Mouse (Mus musculus) testis, postnatal 14 days (tissue): Measurements from ENCODE around the gene Cnnm1.
A peak's percentile ranks its signal among the peaks of the same experiment; 100 is the strongest.
"Not testable (repeated sequence)": the region's sequence is repeated elsewhere in the genome, so short reads cannot be mapped to it uniquely, and the experiment has no call there.

Experiments used
- DNase-seq: peaks from one replicate; pipeline ENCODE4 v3.0.0; 2021; ENCODE audit warnings: low spot score

Cnnm1 gene

GRCm38 (mm10) chr19:43465601-43466255 lies 25.5 kb downstream of the Cnnm1 start:
- no peak for DNase-seq

DNA sequence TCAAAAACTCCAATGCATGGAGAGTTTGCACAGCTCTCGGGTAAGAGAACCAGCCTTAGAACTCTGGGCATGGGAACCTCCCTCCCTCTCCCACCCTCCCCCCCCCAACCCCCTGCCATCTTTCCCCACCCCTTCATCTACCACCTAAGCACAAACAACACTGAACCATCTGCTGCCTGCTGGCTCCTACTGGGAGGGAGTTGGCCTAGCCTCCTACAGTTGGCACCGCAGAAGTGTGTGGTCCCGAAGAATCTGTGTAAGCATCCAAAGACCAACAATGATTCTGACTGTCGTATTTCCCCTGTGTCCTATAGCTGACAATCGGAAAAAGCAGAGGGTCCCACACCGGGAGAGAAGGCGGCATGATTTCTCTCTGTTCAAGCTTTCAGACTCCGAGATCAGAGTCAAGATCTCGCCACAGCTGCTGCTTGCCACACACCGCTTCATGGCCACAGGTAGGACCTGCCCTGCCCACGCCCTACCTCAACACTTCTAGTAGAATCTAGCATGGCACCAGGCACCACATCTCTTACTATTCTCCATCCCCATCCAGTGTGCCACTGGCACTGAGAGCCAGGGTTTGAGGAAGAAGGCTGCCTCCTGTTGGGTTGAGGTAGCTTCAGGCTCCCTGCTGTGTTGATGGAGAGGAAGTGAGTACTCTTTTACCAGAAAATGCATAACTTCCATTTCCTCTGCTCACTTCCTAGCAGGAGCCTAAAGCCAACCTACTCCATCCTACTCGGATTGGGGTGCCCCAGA lies 27.9 kb downstream of the Cnnm1 start:
- no peak for DNase-seq

- no peak for DNase-seq
Measured at GRCm38 (mm10) chr19:43469333-43469732, 29.1 kb downstream of the Cnnm1 start.

DNA sequence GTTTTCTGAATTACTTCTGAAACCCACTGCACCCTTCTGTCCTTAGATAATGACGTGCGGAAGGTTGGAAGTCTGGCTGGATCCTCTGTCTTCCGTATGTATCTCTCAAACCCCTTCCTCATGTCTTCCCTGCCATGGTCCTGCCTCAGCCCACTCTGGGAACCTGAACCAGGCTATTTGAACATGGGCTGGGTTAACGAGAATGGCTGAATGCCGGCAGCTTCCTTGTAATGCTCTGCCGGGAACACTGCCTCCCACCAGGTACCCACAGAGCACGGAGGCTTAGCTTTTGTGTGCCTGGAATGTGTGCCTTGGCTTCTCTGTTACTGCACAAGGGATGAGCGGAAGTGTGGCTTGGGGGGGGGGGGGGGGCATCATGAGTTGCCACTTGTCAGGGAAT lies 32.1 kb downstream of the Cnnm1 start:
- DNase-seq, result no peak

DNA sequence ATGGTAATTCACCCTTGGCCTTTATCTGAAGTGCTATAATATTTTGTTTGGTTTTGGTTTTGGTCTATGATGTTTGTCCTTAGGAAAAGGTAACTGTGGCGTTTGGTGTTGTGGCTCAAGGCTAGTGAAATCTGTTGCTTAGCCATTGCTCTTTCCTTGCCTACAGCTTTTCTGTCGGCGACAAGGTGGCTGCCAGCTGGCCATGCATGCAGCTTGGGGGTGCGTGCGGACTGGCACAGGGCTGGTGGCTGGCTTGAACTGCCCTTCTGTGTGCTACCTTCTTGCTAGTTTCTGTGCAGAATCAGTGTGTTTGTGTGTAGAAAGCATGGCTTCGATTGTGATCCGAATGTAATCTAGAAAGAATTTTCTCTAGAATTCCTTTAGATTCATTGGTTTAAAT lies 32.5 kb downstream of the Cnnm1 start:
- DNase-seq, result no peak

DNA sequence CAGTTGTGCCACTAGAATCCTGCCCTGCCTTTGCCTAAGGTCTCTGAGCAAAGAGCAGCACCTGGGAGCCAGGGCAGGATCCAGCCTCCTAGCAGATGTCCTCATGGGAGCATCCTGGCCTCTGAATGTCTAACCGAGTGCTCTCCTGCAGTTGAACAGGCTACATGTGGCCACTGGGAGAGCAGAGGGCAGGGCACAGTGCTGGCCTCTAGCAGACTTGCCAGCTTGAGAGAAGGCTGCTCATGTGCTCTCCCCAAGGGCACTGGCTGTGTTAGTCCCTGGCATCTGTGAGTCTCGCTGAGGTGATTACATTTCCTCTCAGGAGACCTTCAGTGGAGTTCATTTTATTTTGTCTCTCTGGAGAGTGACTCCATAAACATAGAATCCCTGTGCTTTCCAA lies 35.4 kb downstream of the Cnnm1 start:
- DNase-seq, result no peak

DNA sequence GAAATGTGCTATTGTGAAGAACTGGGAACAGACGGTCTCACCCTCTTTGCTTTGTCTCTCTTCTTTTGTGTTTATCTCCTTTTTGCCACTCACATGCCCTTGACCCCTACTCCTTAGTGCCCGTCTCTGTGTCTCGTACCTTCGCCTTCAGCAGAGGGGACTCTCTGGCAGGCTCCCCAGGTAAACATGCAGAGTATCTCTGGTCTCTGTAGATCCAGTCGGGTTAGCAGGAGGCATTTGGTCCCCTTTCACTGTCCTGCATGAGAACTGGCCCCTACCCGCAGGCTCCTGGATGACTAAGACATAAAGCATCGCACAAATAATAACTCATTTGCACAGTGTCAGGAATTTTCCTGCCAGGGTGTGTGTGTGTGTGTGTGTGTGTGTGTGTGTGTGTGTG lies 35.8 kb downstream of the Cnnm1 start:
- no peak for DNase-seq

GRCm38 (mm10) chr19:43477436-43477835 lies 37.2 kb downstream of the Cnnm1 start:
- no peak for DNase-seq

GRCm38 (mm10) chr19:43478891-43479290 lies 38.7 kb downstream of the Cnnm1 start:
- DNase-seq, result peak; percentile 43

- no peak for DNase-seq
Measured at GRCm38 (mm10) chr19:43479431-43479830, 39.2 kb downstream of the Cnnm1 start.

DNA sequence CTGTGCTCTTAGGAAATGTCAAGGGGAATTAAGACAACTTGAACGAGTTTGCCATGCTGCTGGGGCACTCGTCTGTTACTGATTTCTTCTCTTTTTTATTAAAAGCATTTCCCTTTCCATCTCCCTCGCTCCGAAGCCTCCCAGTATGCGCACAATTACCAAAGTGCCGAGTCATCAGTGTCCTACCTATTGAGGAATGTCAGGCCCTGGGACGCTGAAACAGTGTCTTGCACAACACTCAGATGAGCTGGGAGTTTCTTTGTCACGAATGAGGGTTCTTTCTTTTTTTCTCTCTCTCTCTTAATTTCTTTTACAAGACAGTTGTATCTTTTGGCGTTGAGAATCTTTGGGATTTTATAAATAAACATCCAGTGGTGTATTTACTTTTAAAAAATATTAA lies 40.3 kb downstream of the Cnnm1 start:
- no peak for DNase-seq

DNA sequence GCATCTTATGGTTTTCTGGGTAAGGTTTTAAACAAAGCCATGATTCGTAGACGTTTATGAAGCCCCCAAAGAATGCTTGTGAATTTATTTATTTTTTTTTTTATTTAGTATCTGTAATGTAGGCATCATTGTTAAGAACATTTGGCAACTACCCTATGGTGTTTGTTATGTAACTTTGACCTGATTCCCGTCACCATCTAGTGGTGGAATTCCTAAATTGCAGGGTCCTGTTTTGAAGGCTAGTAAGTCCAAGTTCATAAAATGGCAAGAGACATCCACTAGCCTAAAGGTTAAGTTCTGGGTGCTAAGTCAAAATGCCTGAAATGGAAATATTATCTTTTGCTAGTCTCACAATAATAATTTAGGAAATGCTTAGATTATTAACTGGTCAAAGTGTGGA lies 47.2 kb downstream of the Cnnm1 start:
- DNase-seq, result no peak

DNA sequence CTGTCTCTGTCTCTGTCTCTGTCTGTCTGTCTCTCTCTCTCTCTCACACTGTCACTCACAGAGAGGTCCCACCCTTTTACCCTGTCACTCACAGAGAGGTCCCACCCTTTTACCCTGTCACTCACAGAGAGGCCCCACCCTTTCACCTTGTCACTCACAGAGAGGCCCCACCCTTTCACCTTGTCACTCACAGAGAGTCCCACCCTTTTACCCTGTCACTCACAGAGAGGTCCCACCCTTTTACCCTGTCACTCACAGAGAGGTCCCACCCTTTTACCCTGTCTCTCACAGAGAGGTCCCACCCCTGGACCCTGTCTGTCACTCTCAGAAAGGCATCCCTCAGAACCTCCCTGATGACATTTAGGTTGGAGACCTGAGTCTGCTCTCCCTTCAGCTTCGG lies 53.1 kb downstream of the Cnnm1 start:
- not testable (repeated sequence) for DNase-seq

DNA sequence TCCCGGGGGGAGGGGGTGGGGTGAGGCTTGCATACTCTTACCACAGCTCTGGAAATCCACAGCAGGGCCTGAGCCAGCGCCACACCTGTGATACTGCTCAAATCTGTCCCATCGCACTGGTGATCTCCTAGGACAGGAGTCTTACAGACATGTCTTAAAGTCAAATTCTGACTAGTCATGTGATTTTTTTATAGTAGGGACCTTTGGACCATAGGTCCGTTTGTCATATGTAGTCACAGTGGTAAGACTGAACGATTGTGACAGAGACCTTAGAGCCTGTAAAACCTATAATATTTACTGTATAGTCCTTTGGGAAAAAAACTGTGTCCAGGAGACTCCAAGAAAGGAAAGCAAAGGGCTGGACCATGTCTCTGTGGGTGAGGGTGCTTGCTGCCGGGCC lies 53.6 kb downstream of the Cnnm1 start:
- DNase-seq, result no peak

DNA sequence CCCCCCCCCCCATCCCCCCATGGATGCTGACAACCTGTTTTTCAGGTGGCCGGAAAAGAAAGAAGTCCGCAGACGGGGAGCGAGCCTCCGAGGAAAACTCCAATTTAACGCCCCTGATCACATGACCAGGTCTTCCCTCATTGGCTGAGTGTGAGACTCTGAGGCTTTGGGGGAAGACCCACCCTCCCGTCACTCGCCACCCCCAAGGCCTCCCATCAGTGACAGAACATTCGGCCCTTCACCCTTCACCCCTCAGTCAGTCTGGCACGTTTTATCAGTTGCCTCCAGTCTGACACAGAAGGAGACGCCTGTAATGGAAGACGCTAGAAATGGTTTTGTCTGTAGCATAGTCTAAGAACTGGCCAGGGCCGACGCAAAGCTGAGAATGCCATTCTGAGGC lies 54.7 kb downstream of the Cnnm1 start:
- no peak for DNase-seq

DNA sequence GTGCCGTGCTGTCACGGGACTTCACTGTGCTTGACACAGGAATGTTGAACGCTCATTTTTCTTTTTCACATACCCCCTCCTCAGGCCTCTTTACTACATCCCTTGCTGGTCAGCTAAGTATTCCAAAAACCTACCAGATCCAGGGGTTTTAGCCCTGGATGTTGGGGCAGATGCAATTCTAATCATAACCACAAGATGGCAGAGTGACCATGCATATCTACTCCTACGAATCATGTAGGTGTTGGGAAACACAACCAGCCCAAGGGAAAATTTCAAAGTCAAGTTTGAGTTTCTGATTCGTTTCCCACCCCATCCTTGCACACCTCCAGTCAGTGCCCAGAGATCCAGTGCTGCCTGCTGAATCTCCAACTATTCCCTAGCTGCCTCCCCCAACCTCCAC lies 55.6 kb downstream of the Cnnm1 start:
- DNase-seq, result no peak

DNA sequence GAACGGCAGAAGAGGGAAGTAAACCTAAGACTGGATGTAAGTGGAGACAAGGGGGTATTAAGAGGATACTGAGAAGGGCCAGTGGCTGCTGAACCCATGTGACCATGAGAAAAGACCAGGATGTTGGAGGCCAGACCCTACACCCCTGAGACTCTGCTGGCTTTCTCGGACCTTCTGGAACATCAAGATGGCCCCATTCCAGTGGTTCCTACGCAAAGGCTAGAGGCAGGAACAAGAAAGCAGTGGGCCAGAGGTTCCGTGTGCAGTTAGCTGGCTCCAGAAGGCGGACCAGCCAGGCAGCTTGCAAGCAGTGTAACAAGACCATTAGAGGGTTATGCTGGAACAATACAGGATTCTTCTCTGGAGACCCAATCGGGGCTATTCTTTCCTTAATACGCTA lies 57.2 kb downstream of the Cnnm1 start:
- no peak for DNase-seq

GRCm38 (mm10) chr19:43498874-43499273 lies 58.6 kb downstream of the Cnnm1 start:
- peak; percentile 38 for DNase-seq

DNA sequence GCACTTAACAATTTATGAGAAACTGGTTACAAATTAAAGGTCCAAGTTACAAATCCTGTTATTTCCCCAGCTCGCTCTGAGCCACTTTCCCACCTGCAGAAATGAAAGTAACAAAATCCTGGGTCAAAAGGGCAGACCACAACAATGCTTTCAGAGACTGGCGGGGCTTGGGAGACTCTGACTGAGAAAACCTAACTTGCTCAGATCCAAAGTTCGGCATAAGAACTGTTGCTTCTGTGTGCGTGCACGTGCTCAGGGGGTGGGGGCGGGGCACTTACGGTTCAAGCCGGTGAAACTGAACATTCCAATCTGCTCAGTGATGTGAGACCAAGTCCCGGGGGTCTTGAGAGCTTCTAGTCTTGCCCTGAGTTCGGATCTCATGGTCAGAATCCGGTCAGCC lies 62.4 kb downstream of the Cnnm1 start:
- DNase-seq, result peak; percentile 52

DNA sequence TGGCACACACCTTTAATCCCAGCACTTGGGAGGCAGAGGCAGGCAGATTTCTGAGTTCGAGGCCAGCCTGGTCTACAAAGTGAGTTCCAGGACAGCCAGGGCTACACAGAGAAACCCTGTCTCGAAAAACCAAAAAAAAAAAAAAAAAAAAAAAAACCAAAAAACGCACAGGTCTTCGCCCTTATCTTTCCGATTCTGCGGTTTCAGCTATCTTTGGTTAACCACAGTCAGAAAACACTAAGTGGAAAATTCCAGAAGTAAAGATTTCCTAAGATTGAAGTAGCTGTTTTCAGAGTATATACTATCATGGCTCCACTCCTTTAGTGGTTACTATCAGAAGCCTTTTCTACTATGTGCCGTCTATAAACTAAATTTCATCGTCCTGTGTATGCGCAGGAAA lies 63.4 kb downstream of the Cnnm1 start:
- DNase-seq, result not testable (repeated sequence)

DNA sequence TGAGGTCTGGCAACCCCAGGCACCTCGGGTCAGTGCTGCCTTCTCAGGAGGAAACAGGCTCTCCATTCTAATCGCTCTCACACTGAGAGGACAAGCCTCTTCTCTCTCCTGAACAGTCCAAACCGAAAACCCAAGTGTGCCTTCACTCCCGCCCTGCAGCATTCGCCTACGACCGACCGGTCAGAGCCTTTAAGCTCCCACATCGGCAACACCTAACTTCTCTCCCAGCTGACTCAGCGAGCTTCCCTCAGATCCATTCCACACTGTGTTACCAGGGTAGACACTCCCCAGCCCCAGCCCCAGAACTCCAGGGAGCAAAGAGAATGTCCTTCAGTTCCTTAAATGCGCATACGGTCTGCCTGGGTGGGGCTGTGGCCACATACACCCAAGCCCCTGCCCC lies 65.2 kb downstream of the Cnnm1 start:
- DNase-seq, result no peak

DNA sequence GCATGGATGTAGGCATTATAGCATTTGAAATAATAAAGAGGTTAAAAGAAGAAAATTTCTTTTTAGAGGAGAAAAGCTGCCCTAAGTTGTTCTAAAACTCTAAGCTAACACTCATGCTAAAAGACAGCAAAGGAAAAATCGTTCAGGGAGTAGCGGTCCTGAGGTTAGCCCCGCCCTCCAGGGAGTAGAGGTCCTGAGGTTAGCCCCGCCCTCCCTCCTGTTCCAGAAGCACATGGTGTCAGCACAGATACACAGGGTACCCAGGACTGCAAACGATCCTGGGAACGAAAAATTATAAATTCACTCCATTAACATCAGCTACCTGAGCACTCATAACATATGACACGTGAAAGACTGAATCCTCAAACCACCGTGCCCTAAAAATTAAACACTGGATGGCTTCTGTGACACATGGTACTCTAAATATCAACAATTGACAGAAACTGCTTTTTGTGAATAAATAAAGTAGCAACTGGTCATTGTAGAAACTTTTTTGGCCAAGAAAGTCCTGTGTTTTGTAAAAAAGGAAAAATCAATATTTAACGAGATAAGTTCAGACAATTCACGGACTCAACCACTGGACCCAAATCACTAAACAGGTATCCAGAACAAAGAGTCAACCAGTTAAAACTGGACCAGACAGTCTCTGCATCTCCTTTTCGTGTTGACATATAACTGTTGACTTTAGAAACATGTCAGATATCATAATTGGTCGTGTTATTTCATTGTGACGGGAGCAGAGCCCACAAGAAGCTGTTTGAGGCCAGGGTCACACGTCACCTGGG lies 70.4 kb downstream of the Cnnm1 start:
- no peak for DNase-seq
